Mouse (Mus musculus): ENCODE data around the gene Map4k2. TPM values are rescaled to one million over a fixed set of nuclear protein-coding genes. Genes with fewer than 3 reads are reported as not detected.

Gene Map4k2
- polyA plus RNA-seq (2021; fragmentation: Nextera tagmentation): 32.7 and 67.3 TPM in 2 replicates
- long read RNA-seq, experiment 1, full-length matches to known transcripts: 75 of 161 reads
- long read RNA-seq, experiment 1, partial matches to known transcripts: 24 of 161 reads
- long read RNA-seq, experiment 1, other reads (novel, unspliced or antisense): 62 of 161 reads
- long read RNA-seq, experiment 2, full-length matches to known transcripts: 7 of 24 reads
- long read RNA-seq, experiment 2, partial matches to known transcripts: 9 of 24 reads
- long read RNA-seq, experiment 2, other reads (novel, unspliced or antisense): 8 of 24 reads

DNA sequence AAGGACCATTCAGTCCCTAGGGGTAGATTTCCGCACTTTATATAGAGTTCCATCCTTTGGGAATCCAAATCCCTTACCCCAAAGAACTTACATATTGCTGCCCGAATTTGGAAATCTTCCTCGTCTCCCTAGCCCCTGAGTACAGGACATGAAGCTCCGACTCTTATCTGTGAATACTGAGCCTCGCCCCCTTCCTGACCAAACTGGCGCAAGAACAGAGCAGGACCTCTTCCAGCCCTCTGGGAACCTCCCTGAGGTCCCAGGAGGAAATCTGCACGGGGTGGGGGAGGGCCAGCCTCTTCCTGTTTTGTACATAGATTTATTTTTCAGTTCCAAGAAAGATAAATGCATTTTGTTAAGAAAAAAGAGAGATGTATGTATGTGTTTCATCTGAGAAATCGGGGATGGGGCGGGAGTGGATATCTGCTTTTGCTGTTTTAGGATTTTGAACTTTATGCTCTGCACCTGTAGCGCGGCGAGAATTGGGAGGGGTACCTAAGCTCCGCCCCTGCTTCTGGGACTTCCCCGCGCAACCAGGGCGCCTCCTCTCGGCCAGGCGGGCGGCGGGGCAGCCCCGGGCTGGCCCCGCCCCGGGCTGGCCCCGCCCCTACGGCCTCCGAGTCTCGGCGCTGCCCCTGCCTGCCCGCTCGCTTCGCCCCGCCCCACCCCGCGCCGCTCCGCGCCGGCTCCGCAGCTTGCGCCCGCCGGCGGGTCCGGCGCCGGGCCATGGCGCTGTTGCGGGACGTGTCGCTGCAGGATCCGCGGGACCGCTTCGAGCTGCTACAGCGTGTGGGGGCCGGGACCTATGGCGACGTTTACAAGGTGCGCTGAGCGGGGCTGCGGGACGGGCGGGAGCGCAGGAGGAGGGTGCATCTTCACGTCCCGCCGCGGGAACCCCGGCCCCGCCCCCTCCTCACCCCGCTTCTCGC lies at the start of gene Map4k2:
Gene Map4k2, plus strand, starts transcription at position 612 of the 929 bp plus-strand sequence.

GRCm38 (mm10) chr19:6306137-6306551 lies 34.8 kb upstream of the Map4k2 start, which contains the start of gene Cdc42bpg:
Cdc42bpg (plus strand) TSS chr19:6306456.

DNA sequence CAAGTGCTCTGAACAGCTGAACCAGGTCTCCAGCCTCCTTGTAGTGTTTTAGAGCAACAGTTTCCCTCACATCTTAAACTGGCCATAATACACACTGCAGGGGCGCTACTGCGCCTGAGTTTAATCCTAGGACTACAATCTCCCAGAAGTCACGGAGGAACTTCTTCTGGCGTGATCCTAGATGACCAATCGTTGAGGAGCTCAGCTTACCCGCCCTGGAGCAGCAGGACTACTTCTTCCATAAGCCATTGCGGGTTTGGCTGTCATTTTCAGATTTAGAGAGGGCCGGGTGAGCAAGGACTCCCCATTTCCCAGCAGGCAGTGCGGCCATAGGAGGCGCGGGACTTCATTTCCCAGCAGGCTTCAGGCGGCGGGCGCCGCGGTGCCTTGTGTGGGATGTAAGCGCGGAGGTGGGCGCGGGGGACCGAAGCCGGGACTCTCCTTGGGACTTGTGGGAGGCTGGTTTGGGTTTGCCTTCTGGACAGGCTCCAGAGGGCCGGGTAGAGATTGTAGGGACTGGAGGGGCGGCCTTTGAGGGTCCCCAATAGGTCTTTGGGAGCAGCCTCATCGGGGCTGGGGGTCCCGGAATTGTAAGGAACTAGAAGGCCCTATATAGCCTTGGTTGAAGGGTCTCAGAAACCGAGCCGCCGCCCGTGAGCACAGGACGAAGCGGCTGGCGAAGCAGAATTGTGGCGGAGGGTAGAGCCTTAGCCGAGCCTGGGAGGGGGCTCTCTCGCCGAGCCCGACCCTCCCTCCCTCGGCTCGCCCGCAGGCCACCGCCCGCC lies 6.1 kb upstream of the Map4k2 start, which contains the start of gene Men1:
Gene Men1, plus strand, starts transcription at position 307 of the 785 bp plus-strand sequence.

DNA sequence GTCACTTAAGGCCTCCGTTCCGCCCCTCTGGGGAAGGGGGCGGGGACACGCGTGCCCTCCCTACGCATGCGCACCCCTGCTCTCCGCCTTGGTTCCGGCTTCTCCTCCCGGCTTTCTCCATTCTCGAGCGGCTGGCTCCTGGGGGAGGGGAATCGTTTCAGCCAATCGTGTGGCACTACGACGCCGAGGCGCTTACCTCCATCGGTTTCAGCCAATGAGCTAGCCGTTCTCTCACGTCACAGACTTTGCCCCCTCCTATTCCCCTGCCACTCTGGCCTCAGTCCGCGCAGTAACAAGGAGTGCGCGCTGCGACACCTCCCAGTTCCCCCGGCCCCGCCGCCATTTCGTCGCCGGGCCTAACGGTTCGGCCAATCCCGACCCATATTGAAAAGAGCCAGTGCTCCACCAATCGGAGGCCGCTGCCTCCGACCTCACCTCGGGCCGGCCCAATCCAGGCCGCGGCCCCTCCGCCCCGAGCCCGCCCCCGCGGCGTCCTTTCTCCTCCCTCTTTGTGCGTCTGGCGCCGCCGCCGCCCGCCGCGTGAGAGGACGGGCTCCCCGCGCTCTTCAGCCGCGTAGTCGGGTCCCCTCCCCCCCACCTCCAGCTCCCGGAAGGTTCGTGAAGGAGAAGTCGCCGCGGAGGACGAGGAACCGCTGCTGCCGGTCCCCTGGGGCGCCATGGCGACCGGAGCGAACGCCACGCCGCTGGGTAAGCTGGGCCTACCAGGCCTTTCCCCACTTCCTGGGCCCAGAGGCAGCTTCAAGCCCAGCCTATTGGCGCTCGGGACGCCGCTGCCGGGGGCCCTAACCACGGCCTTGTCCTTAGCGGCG lies 22.7 kb downstream of the Map4k2 start, which contains the start of gene Sf1:
Gene Sf1, plus strand, starts transcription at position 280 of the 830 bp plus-strand sequence.

GRCm38 (mm10) chr19:6384128-6384527 lies 43.2 kb downstream of the Map4k2 start, which contains the start of gene Pygm:
Pygm (plus strand) TSS chr19:6384399.

DNA sequence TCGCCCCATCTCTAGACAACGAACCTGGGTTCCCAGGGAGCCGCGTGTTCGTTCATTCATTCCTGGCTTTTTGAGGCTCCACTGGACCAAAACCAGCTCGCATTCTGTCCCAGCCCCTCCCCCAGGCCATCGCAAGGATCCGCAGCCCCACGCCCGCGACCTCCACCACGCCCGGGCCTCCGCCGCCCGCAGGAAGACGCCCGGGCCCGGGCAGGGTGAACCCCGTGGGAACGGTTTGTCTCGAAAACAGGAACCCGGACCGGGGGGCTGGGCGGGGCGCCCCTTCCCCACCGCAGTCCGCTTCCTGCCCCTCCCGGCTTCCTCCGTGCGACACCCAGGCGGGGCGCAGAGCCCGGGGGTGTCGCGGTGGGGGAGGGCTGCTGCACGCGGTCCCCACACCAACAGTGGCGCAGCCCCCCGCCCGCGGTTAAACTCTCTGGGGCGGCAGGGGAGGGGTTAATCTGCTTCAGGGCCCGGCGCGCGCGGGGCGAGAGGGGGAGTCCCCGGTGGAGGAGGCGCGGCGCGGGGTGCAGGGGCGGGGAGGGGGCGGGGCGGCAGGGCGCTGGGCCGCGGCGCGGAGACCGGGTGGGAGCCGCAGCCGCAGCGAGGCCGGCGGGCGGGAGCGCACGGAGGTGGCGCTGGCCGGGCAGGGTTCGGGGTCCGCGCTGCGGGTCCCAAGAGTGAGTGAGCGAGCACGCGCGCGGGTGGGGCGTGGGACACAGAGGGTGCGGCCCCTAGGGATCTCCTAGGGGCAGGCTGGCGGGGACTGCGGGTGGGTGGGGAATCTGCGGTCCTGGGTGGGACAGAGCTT lies 58.6 kb downstream of the Map4k2 start, which contains the start of gene Rasgrp2:
Gene Rasgrp2, plus strand, starts transcription at position 56 of the 811 bp plus-strand sequence.

Other genes with a start within 250 kb of the Map4k2 start
- not detected in 2 replicates for gene AC131692.1, start 246.7 kb upstream of the Map4k2 start, polyA plus RNA-seq (2021; fragmentation: Nextera tagmentation)
- gene Naaladl1, start 235.4 kb upstream of the Map4k2 start, polyA plus RNA-seq (2021; fragmentation: Nextera tagmentation): 0.07 and 0.18 TPM in 2 replicates
- gene Sac3d1, start 222.5 kb upstream of the Map4k2 start, polyA plus RNA-seq (2021; fragmentation: Nextera tagmentation): 48.7 and 63.2 TPM in 2 replicates
- 63.9 and 70.7 TPM in 2 replicates for gene Snx15, start 212.8 kb upstream of the Map4k2 start, polyA plus RNA-seq (2021; fragmentation: Nextera tagmentation)
- gene Batf2, start 200.2 kb upstream of the Map4k2 start, polyA plus RNA-seq (2021; fragmentation: Nextera tagmentation): 0.19 TPM in 1 of 2 replicates, not detected in the other
- gene Arl2, start 199.6 kb upstream of the Map4k2 start, polyA plus RNA-seq (2021; fragmentation: Nextera tagmentation): 175 and 184 TPM in 2 replicates
- gene Majin, start 156.7 kb upstream of the Map4k2 start, polyA plus RNA-seq (2021; fragmentation: Nextera tagmentation): not detected in 2 replicates
- not detected in 2 replicates for gene Gpha2, start 114.8 kb upstream of the Map4k2 start, polyA plus RNA-seq (2021; fragmentation: Nextera tagmentation)
- 32.1 and 73.3 TPM in 2 replicates for gene Ppp2r5b, start 105.3 kb upstream of the Map4k2 start, polyA plus RNA-seq (2021; fragmentation: Nextera tagmentation)
- gene Atg2a, start 99.5 kb upstream of the Map4k2 start, polyA plus RNA-seq (2021; fragmentation: Nextera tagmentation): 6.0 and 7.8 TPM in 2 replicates
- 17.3 and 24.9 TPM in 2 replicates for gene Ehd1, start 64.4 kb upstream of the Map4k2 start, polyA plus RNA-seq (2021; fragmentation: Nextera tagmentation)
- gene Cdc42bpg, start 34.7 kb upstream of the Map4k2 start, polyA plus RNA-seq (2021; fragmentation: Nextera tagmentation): 0.04 and 0.33 TPM in 2 replicates
- 26.7 and 28.0 TPM in 2 replicates for gene Men1, start 6.2 kb upstream of the Map4k2 start, polyA plus RNA-seq (2021; fragmentation: Nextera tagmentation)
- gene Sf1, start 22.6 kb downstream of the Map4k2 start, polyA plus RNA-seq (2021; fragmentation: Nextera tagmentation): 44.7 and 74.4 TPM in 2 replicates
- 9.9 and 12.2 TPM in 2 replicates for gene Pygm, start 43.3 kb downstream of the Map4k2 start, polyA plus RNA-seq (2021; fragmentation: Nextera tagmentation)
- gene Rasgrp2, start 58.2 kb downstream of the Map4k2 start, polyA plus RNA-seq (2021; fragmentation: Nextera tagmentation): 40.3 and 56.1 TPM in 2 replicates
- gene Nrxn2, start 77.6 kb downstream of the Map4k2 start, polyA plus RNA-seq (2021; fragmentation: Nextera tagmentation): 79.9 and 119 TPM in 2 replicates
- 0.11 and 0.15 TPM in 2 replicates for gene Slc22a12, start 201.9 kb downstream of the Map4k2 start, polyA plus RNA-seq (2021; fragmentation: Nextera tagmentation)

Data from left cerebral cortex, adult 6 months (tissue).